Mouse (Mus musculus) adrenal gland (tissue): ENCODE data around the gene Wdr37.
"Not testable (repeated sequence)": the region's sequence is repeated elsewhere in the genome, so short reads cannot be mapped to it uniquely, and the experiment has no call there.

Source experiments
- intact Hi-C: fragments of 180-260 bp; cut with DNase I; formaldehyde crosslinking; loops from one replicate; pipeline ENCODE4 v1.15.1; 2025
- long read RNA-seq, 2 experiments: library from polyadenylated mRNA; unstranded; transcript quantifications; one replicate each; pipeline ENCODE4 v2.0.0; 2020; ENCODE audit warnings: borderline replicate concordance in 1 of 2; ENCODE audit not compliant: insufficient replicate concordance in 1 of 2

Wdr37 gene
- long read RNA-seq, experiment 1, full-length matches to known transcripts = 6 of 11 reads
- long read RNA-seq, experiment 1, partial matches to known transcripts = 2 of 11 reads
- long read RNA-seq, experiment 1, other reads (novel, unspliced or antisense) = 3 of 11 reads
- long read RNA-seq, experiment 2, full-length matches to known transcripts = 4 of 9 reads
- long read RNA-seq, experiment 2, partial matches to known transcripts = 1 of 9 reads
- long read RNA-seq, experiment 2, other reads (novel, unspliced or antisense) = 4 of 9 reads

DNA sequence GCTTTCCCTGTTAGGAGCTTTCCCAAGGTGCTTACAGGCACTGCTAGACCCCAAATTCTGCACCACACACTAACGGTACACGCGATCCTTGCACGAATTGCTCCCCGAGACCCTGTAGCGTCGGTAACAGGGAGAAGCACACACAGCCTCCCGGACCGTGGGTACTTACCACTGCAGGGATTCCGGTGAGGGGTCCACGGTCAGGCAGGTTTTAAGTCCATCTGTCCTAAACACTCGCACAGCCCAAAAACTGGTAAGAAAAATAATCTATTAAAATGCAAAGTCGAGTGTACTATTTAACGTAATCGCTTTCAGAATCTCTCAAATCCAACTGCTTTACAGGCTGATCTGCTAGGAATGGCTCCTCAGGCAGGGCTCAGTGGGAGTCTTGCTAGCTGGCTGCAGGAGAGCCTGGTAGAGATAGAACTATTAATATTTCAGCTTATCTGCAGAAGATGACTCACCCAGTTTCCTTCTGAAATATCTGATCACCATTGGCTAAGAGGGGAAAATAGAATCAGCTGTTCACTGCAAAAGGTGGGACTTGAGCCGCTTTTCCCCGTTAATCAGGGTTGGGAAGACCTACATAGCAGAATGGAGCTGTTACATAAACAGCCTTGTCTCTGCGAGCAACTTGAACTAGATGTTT lies at the start of gene Wdr37:
Gene Wdr37, minus strand, starts transcription at position 596 of the 649 bp plus-strand sequence.
- intact Hi-C loops = no loop called here

DNA sequence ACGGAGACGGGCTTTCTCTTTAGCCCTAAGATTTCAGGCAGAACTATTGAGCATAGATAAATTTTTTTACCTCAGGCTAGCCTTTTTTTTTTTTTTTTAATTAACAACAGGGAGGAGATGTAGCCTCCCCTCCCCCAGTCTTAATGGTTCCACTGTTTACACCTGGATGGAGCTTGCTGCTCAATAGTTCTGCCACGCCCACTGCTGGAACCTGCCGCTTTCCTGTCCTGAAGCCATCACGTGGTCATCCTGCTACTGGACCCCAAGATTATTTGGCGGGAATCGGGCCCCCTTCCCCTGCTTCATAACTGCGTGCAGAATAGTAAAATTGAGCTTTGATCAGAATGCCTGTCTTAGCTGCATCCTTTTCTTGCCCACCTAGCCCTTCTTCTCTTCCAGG lies 42.2 kb upstream of the Wdr37 start:
- intact Hi-C loops = not testable (repeated sequence)

DNA sequence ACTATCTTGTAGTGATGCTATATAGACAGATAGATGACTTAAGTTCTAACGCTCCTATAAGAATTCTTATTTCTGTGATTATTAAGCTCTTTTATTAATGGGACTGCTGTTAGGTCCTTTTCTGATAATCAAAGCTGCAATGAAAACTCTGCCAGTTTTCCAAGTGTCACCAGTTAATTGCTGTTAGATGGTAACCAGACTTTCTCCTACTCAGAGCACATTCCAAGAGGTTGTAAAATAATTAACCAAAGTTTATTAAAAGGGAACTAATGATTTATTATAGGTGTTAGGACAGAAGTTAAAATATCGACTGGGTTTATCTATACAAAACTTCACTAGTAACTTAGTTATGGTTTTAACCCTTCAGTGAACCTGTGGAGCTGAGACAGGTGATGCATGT lies 34.3 kb upstream of the Wdr37 start:
- intact Hi-C loops = not testable (repeated sequence)

DNA sequence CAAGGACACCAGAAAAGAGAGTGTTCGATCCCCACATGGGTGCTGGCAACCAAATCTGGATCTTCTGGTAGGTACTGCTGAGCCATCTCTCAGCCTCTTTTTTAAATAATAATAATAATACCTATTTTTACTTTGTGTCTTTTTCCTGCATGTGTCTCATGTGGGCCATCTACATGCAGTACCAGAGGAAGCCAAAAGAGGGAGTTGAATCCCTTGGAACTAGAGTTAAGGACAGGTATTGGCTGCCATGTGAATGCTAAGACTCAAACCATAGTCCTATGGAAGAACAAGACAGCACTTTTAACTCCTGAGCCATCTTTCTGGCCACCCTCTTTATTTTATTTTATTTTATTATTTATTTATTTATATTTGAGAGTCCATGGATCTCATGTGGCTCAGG lies 16.9 kb upstream of the Wdr37 start:
- intact Hi-C loops = no loop called here

DNA sequence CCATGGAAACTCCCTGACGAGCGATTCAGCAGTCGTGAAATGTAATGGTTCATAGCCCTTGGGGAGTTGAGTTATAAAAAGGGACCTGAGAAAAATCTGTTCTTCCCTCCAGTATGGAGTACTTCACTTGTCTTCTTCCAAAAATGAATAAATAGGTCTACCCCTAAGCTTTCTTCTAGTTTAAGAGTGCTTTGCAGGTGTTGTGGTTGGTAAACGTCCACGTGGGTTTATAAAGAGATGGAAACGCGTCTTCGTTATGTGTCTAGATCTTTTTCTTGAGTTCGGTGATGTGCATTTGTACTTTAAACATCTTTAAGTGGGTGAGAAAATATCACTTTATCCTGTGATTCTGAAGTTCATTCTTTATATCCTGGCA lies 14.5 kb upstream of the Wdr37 start:
- intact Hi-C loops = no loop called here

DNA sequence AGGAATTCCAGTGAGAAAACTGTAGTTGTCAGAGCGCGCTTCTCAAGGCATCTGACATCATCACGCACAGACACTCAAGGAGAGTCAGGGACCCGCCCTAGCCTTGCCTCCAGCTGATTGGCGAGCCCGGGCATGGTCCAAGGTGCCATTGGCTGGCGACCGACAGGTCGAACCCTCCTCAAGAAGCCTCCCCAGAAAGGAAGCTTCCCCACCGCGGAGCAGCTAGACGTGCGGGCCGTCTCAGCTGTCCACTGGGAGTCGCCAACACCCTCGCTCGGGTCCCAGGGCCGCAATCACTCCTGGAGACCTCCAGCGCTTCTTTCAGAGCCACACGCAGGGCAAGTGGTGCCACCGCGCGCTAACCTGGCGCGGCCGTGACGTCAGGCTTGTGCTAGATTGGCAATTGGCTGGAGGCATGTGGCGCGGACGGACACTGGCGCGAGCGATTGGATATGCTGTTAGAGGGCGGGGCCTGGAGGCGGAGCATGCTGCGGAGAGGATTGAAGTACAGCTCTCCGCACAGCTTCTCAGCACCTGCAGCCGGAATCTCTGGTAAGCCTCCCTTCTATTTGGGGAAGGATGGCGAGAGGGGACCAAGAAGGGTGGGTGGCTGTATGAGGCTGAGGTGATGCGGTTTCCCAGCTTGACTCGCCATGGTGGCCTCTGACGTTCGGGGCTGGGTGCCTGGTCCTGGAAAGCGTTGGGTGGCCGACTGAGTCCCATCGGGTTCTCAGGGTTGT lies 13.9 kb upstream of the Wdr37 start, which contains the start of gene Idi1:
Gene Idi1, plus strand, starts transcription at position 57 of the 740 bp plus-strand sequence.
- intact Hi-C loops = no loop called here

DNA sequence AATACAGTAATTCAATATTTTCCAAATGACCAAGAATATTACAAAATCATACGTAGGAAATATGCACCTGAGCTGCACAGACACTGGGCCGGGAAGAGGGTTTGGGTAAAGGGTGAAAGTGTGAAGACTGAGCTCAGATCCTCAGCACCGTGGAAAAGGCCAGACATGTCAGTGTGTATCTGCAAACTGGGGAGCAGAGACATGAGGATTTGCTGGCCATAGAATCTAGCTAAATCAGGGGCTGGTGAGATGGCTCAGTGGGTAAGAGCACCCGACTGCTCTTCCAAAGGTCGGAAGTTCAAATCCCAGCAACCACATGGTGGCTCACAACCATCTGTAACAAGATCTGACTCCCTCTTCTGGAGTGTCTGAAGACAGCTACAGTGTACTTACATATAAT lies 12.2 kb upstream of the Wdr37 start:
- intact Hi-C loops = not testable (repeated sequence)

DNA sequence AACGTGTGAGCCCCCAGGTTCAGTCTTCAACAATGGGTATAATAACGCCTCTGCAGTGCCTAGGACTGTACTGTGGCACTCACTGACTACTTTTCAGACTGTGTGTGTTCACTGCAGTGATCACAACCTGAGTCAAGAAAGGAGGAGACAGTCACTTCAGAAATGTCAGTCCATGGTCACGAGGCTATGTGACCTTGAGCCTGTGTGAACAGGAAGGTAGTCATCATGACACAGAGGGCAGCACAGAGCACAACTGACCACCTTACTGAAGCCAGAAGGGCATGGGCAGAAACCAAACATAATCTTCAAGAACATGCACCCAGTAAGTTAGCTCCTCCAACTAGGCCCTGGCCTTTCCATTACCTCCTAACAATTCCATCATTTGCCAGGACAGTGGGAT lies 9.9 kb upstream of the Wdr37 start:
- intact Hi-C loops = no loop called here

DNA sequence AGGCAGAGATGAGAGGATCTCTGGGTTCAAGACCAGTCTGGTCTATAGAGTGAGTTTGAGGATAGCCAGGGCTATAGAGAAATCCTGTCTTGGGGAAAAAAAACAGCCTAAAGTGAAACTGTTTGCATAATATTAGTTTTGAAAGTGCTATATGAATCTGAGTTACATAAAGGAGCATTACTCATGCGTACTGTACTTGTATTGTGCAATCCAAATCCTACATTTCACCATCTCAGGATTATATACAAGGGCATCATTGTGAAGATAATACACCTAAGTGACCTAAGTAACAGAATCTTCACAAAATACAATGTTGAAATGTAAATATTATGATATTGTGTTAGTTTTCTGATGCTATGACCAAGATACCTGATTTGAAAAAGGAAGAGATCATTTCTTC lies 2.1 kb upstream of the Wdr37 start:
- intact Hi-C loops = no loop called here

DNA sequence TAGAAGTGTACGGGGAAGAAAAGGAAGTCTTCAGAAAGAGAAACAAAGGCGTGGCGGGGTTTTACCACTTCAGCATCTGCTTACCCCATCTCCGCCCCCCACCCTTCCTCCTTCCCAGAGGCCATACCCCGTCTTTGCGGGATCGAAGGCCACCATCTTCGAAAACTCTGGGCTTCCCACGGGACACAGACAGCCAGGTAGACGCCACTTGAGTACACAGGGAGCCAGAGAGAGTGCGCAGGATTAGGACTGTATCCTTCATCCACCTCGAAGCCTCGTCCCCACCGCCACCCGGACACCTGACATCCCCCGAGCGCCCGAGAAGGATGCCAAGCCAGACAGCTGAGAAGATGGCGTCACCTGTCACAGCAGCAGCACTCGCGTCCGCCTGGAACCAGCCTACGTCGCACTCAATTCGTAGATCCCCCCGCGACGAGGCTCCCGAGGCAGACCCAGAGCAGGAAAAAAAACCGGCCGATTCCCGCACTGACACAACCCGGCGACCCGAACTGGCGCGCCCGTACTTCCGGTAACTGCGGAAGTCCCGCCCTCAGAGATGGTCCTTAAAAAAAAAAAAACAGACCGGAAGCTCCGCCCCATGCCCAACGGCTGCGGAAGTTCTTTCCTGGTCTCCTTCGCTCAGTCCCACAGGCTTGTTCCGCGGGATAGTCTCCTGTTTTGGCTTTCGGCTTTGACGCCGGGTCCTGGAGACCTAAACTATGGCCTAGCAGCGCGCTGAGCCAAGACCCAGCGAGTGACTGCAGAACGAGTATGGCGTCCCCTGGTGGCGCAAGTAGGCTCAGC lies 997 bp downstream of the Wdr37 start:
- intact Hi-C loops = no loop called here

DNA sequence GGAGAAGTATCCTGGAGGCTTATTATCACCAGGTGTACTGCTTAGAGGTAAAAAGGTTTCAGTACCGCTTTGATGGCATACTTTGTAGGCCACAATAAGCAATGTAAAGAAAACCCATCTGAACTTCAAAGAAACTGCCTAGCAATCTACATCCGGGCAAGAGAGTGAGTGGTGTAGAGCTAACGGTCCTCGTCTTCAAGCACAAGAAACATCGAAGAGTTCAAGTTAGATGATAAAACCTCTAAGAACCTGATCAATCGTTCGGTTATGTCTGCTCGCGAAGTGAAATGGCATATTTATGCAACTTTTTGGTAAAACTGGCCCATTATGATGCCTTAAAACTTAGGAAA lies 1.6 kb downstream of the Wdr37 start:
- intact Hi-C loops = no loop called here

DNA sequence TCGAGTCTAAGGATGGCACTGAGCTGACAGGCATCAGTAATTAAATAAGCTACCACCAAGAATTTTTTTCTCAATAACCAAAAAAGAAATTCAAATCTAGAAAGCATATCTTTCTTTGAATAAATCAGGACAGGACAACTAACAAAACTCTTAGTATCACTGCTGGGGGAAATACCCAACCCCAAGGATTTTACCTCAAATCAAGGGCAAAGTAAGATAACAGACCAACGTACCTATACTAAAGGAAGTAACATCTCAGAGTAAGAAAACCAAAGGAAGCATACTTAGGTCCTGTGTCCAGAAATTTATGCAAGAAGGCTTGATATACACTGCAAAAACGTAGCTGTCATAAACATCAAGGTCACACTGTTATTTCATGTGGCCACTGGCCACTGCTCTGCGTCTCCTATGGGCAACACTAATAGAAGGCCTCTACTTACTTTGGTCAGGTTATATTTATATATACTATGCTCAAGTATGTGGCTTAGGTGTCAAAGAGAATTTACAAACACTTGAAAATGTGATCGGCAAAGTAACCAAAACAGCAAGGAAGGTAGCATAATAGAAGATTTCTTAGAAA lies 2.0 kb downstream of the Wdr37 start:
- intact Hi-C loops = no loop called here

DNA sequence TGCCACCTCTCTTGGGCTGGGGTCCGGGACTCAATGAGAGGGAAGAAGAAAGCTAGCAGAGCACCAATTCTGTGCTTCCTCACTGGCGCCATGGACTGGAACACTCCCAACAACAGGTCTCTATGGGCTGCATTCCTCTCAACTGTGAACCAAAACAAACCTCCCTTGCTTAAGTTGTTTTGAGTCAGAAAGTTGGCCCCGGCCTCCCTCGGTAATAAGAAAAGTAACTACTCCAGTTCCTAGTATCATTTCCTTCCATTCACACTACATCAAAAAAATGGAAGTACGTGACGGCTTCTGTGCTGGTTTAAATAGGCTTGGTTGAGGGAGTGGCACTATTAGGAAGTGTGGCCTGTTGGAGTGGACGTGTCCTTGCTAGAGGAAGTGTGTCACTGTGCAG lies 5.1 kb downstream of the Wdr37 start:
- intact Hi-C loops = no loop called here

DNA sequence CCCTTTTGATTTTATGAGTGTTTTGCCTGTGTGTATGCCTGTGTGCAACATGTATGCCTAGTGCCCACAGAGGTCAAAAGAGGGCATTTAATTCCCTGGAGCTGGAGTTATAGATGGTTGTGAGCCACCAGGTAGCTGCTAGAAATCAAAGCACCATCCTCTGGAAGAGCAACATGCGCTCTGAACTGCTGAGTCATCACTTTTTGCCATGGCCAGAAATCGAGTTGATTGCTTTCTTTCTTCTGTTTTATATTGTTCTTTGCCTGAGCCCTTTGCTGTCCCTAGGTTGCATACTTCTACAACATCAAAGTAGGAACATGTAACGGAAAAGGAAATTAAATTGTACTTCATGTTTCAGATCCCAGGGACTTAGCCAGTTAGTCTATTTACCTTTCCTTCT lies 6.7 kb downstream of the Wdr37 start:
- intact Hi-C loops = no loop called here

DNA sequence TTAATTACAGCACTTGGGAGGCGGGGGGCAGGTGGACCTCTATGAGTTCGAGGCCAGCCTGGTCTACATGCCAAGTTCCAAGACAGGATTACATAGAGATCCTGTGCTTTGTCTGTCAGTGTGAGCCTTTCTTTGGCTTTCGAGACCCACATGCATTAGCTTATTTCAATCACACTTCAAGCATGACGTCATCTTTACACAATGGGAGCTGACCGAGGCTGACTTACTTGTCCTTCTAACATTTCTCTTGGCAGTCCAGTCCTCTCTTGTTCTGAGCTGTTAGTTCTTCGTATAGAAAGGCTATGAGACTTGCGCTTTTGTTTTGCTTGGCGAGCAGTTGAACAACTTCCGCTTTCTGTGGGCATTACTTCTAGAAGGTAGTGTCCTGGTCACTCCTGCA lies 10.8 kb downstream of the Wdr37 start:
- intact Hi-C loops = no loop called here

DNA sequence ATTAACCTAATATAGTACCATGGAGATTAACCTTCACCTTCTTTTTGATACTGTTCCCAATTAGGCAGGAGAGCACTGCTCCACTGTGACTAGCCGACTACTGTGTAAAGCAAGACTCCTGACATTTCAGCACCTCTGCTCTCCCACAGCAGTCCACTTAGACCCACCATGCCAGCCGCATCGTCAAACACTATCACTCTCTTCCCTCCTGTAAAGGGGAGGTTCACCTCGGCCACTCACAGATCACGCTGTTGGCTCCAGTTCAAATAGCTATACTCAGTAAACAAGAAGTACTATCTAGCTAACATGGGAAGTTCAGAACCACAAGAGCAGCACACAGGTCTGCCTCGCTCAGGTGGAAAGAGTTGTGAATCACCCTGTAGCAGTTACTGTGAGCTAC lies 13.3 kb downstream of the Wdr37 start:
- intact Hi-C loops = no loop called here

DNA sequence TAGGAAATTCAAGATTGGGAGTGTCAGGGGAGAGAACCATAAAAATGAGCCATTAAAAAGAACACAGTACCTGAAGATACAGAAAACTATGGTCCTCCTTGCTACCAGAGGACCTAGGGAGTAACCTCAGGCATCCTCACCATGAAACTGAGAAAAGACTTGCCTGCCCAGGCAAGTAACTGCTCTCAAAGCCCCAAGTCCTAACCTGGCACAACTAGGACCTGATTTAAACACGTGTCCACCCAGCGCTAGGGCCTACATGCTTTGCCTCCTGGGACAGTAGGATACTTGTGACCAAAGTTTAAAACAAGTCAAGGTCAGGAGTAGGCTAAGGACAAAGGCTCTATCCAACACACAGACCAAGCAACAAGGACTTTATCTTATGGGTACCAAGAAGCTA lies 16.9 kb downstream of the Wdr37 start:
- intact Hi-C loops = no loop called here

DNA sequence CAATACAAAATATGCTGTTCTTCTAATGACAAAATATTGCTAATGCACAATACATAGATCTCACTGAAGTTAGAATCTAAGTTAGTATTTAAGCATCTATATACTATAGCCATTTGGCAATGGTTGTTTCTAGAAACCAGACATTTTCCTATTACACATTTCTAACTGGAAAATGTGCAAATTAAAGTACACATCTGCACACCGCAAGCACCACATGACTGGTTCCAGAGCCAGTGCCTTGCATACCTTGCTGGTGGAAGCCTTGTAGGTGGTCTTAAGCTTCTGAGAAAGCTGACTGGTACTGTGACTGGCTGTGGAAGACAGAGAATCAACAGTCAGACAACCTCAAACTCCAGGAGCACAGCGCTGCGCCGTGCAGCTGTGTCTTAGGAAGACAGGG lies 18.3 kb downstream of the Wdr37 start:
- intact Hi-C loops = no loop called here

DNA sequence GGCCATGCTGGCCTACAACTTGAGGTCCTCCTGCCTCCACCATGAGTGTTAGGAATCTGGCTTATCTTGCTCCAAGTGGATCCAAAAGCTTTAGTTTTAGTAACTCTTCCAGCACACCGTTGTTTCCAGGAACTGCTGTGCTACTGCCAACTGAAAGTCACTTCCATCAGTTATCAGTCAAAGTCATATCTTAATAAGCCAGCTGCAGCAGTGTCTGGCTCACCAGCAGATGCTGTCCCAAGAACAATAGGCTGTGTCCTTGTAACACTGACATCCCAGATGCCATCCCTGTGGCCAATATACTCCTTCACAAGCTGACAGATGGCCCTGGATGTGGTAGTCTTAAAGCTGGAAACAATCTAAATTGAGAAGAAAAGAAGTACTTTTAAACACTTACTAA lies 22.4 kb downstream of the Wdr37 start:
- intact Hi-C loops = loop anchor here (5.0 kb wide), 1 partner anchor 123 kb away; no protein-coding TSS in a partner anchor

DNA sequence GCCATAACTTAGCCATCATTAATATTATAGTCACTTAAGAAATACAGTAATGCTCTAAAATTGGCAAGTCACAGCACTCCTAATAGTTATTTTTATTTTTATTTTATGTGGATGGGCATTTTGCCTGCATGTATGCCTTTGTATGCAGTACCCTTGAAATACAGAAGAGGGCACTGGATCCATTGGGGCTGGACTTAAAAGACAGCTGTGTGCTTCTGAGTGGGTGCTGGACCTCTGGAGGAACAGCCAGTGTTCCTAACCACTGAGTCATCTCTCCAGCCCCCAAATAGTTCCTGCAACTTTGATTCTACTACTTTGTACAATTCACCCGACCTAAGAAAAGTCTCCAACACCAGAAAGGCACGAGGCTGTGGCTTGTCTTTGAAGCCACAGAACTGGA lies 24.0 kb downstream of the Wdr37 start:
- intact Hi-C loops = loop anchor here (5.0 kb wide), 1 partner anchor 125 kb away; no protein-coding TSS in a partner anchor

DNA sequence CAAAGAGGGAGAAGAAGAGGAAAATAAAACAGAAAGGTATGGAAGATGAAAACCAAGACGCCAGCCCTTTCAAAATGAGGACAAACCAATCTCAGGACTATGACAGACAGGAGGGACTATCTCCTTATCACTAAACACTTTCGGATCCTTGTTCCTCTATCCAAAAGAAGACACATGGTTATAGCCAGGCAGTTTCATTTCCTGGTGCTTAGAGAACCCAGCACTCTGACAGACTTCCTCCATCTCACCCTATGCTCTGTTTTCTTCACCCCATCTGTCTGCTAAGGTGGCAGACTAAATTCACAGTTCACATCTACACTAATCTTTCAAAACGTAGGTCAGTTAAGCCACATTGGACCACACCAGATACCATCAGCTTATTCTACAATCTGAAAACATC lies 29.4 kb downstream of the Wdr37 start:
- intact Hi-C loops = no loop called here
